Mouse (Mus musculus): ENCODE data around the gene Tcp1. TPM values are rescaled to one million over a fixed set of nuclear protein-coding genes. Genes with fewer than 3 reads are reported as not detected.
"Not testable (repeated sequence)": the region's sequence is repeated elsewhere in the genome, so short reads cannot be mapped to it uniquely, and the experiment has no call there.

Tcp1 gene
- polyA plus RNA-seq, 1 experiment from 2014 or later = 353 TPM

DNA sequence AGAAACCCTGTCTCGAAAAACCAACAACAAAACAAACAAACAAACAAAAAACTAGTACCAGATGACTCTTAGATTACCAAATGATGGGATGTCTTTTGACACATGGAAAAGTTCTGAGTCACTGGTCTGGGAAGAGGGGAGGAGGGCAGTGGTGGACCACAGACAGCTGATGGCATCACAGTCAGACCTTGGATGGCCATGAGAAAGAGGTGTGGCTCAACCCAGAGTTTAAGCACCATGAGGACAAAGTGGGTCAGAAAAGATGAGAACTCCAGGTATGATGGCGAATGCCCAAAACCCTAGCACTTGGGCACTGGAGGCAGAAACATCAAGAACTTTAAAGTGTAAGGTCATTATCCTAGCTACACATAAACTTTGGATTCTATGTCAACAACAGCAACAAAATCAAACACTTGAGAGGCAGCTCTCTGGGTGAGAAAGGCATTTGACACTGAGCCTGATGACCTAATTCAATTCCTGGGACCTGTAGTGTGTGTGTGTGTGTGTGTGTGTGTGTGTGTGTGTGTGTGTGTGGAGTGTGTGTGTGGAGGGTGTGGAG is 22.0 kb downstream of the Tcp1 start:
- H3K9ac ChIP-seq (ENCODE audit: low read length) = no peak overlapping the region
- no peak overlapping the region for H3K4me3 ChIP-seq (ENCODE audit: control insufficient read depth in 1 of 2, insufficient read depth in 1 of 2, low read depth in 1 of 2, low read length in 2 of 2)
- no peak overlapping the region for H3K4me2 ChIP-seq (ENCODE audit: low read length)
- no peaks in the 10 kb centered on the region for H3K36me3 ChIP-seq (ENCODE audit: control insufficient read depth, insufficient read depth, low read length)
- H3K27ac ChIP-seq (replicated peaks in 1 of 2; ENCODE audit: control insufficient read depth in 1 of 2, insufficient read depth in 1 of 2, low read depth in 2 of 2, low read length in 2 of 2) = no peak overlapping the region
- ATAC-seq (ENCODE audit: insufficient number of reproducible peaks, insufficient read depth, low FRiP score, low read depth) = no peak
- H3K9me3 ChIP-seq (ENCODE audit: control insufficient read depth, low read length) = no peaks in the 10 kb centered on the region
- H3K4me1 ChIP-seq (ENCODE audit: control insufficient read depth in 2 of 2, insufficient read depth in 2 of 2, low read length in 2 of 2) = no peaks in the 10 kb centered on the region; a peak in 2 of 4 replicates
- H3K27me3 ChIP-seq (ENCODE audit: control insufficient read depth, insufficient read depth, low read length) = no peaks in the 10 kb centered on the region
- 89% methylated on average over 2 of the region's 2 CpGs for WGBS

DNA sequence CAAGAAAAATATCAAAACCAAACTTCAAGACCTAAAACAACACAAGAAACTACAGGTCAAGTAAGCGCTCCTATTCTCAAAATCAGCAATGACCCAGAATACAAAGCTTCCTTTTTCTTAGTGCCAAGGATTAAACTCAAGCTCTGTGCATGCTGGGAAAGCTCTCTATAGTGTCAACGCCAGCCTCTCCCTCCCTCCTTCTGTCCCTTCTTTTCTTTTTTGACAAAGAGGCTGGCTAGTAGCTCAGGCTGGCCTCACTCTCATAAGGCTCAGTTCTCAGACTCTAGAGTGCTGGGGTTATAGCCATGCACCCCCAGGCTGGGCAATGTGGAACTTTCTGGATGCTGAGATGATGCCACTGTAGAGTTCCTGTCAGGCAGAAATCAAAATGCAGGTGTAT is 22.6 kb downstream of the Tcp1 start:
- Histone ChIP-seq H3K36me3 (ENCODE audit: control insufficient read depth, insufficient read depth, low read length) (peaks cover 6% of the 10 kb centered on the region; the same call in 1 of the 2 replicates), H3K9me3 (ENCODE audit: control insufficient read depth, low read length) (no peaks in the 10 kb centered on the region), H3K9ac (ENCODE audit: low read length) (no peak overlapping the region), H3K27me3 (ENCODE audit: control insufficient read depth, insufficient read depth, low read length) (no peaks in the 10 kb centered on the region), H3K4me2 (ENCODE audit: low read length) (no peak overlapping the region), H3K27ac (replicated peaks in 1 of 2; ENCODE audit: control insufficient read depth in 1 of 2, insufficient read depth in 1 of 2, low read depth in 2 of 2, low read length in 2 of 2) (no peak overlapping the region), H3K4me1 (ENCODE audit: control insufficient read depth in 2 of 2, insufficient read depth in 2 of 2, low read length in 2 of 2) (no peaks in the 10 kb centered on the region; a peak in 2 of 4 replicates), H3K4me3 (ENCODE audit: control insufficient read depth in 1 of 2, insufficient read depth in 1 of 2, low read depth in 1 of 2, low read length in 2 of 2) (no peak overlapping the region)
- no peak for ATAC-seq (ENCODE audit: insufficient number of reproducible peaks, insufficient read depth, low FRiP score, low read depth)
- WGBS = 60% methylated on average over 2 of the region's 2 CpGs

DNA sequence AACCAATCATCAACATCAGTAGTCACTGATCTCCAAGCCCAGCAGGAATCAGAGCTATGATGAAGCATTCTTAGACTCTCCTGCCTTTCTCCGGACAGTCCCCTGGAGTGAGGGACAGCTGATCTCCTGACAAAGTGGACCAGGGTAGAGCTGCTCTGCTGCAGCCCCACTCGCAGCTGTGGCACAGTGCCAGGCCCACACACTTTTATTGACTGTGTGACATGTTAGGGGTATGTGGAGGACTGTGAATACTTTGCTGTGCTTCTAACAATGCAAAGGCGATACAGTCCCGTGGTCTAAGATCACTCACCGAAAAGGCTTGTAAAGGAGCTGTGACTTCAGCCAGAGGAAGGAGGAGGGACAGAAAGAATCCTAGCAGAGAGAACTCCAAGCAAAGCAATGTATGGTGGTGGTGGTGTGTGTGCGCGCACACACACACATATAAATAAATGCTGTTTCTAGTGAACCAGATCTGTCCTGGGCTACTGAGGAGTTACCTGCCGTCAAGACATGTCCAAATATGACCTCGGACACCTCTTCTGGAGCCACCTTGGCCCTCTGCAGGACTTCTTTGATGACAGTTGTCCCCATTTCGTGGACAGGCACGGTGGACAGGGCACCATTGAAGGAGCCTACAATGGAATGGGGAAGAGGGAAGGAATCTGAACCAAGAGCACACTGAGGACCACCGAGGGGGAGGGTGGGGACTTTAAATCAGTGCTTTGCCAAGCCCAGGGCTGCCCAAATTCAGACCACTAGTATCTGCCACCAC is 24.1 kb downstream of the Tcp1 start:
- Histone ChIP-seq H3K4me2 (ENCODE audit: low read length) (peak overlapping the region; percentile 65), H3K4me3 (ENCODE audit: control insufficient read depth in 1 of 2, insufficient read depth in 1 of 2, low read depth in 1 of 2, low read length in 2 of 2) (peak overlapping the region in 1 of 2 experiments; percentile 30; a peak in 2 of 4 replicates), H3K36me3 (ENCODE audit: control insufficient read depth, insufficient read depth, low read length) (peaks cover 15% of the 10 kb centered on the region)
- H3K9me3 ChIP-seq (ENCODE audit: control insufficient read depth, low read length); ATAC-seq (ENCODE audit: insufficient number of reproducible peaks, insufficient read depth, low FRiP score, low read depth); H3K27ac ChIP-seq (replicated peaks in 1 of 2; ENCODE audit: control insufficient read depth in 1 of 2, insufficient read depth in 1 of 2, low read depth in 2 of 2, low read length in 2 of 2); H3K27me3 ChIP-seq (ENCODE audit: control insufficient read depth, insufficient read depth, low read length); H3K9ac ChIP-seq (ENCODE audit: low read length); H3K4me1 ChIP-seq (ENCODE audit: control insufficient read depth in 2 of 2, insufficient read depth in 2 of 2, low read length in 2 of 2): not testable (repeated sequence)
- WGBS = 38% methylated on average over 2 of the region's 12 CpGs

DNA sequence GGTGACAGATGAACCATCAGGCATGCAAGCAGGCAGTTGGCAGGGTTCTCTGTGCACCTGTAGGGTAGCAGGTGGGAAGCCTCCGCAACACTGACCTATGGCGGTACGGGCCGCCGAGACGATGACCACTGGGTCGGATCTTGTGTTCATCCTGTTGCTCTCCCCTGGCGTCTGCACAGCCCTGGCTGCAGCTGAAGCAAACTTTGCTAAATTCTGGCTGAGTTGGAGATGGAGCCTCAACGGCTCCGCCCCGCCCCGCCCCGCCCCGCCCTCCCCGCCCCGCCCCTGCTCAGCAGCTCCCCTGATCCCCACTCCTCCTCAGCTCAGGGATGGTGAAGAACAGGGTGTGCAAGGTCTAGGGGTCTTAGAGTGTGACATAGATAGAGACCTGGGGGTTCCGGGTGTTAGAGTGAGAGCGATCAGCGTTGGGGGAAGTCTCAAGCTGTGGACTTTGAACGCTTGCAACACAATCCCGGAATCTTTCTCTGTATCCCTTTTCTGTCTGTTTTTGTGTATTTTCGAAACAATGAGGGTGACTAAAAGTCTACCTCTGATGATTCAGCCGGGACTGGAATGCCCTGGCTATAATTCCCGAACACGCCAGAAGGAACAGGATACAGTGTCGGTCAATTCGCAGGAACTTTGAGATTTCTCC is 24.8 kb downstream of the Tcp1 start, which contains the start of gene Acat3:
Gene Acat3 (minus strand): TSS at position 450 of the 655 bp plus-strand sequence.
- H3K27me3 ChIP-seq (ENCODE audit: control insufficient read depth, insufficient read depth, low read length) = no peaks in the 10 kb centered on the region
- H3K4me1 ChIP-seq (ENCODE audit: control insufficient read depth in 2 of 2, insufficient read depth in 2 of 2, low read length in 2 of 2) = no peaks in the 10 kb centered on the region; a peak in 2 of 4 replicates
- H3K9ac ChIP-seq (ENCODE audit: low read length) = no peak within 1 kb of the TSS
- H3K27ac ChIP-seq (replicated peaks in 1 of 2; ENCODE audit: control insufficient read depth in 1 of 2, insufficient read depth in 1 of 2, low read depth in 2 of 2, low read length in 2 of 2) = no peak within 1 kb of the TSS
- peaks cover 23% of the 10 kb centered on the region for H3K36me3 ChIP-seq (ENCODE audit: control insufficient read depth, insufficient read depth, low read length)
- no peaks in the 10 kb centered on the region for H3K9me3 ChIP-seq (ENCODE audit: control insufficient read depth, low read length)
- WGBS = 16% methylated on average over 27 of the region's 27 CpGs
- H3K4me3 ChIP-seq (ENCODE audit: control insufficient read depth in 1 of 2, insufficient read depth in 1 of 2, low read depth in 1 of 2, low read length in 2 of 2) = peak within 1 kb of the TSS; percentile 30 to 31
- no peak for ATAC-seq (ENCODE audit: insufficient number of reproducible peaks, insufficient read depth, low FRiP score, low read depth)
- peak within 1 kb of the TSS; percentile 65 for H3K4me2 ChIP-seq (ENCODE audit: low read length)

DNA sequence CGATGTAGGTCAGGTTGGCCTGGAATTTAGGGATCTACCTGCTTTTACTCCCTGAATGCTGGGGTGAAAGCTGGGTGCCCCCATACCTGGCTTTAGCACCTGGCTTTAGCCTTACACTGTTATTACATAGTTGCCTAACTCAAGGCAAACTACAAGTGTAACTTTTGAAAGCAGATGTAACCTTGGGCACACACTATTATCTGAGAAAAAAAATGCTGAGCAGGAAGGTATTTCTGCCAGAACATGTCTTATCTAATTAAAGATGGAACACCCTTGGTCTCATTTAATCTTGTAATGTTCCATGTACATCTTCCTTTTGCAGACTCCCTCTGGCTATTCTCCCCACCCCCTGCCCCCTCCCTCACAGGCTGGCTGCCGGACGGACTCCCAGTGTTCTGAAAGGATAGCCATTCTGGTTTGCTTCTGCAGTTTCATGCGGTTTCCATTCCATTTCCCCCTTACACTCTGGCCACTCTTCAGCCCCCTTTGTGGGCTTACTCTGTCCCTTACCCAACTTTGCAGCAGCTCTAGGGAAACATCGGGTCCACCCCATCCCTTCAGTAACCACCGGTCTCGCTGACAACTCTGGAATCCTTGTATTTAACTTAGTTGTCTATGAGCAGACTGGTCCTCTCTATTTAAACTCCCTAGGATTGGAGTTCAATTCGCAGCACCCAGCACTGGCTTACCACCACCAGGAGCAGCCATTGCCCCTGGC is 26.2 kb downstream of the Tcp1 start:
- WGBS = 77% methylated on average over 8 of the region's 8 CpGs
- no peaks in the 10 kb centered on the region; a peak in 2 of 4 replicates for H3K4me1 ChIP-seq (ENCODE audit: control insufficient read depth in 2 of 2, insufficient read depth in 2 of 2, low read length in 2 of 2)
- no peak for ATAC-seq (ENCODE audit: insufficient number of reproducible peaks, insufficient read depth, low FRiP score, low read depth)
- no peak overlapping the region for H3K4me2 ChIP-seq (ENCODE audit: low read length)
- H3K4me3 ChIP-seq (ENCODE audit: control insufficient read depth in 1 of 2, insufficient read depth in 1 of 2, low read depth in 1 of 2, low read length in 2 of 2) = no peak overlapping the region
- H3K27me3 ChIP-seq (ENCODE audit: control insufficient read depth, insufficient read depth, low read length) = no peaks in the 10 kb centered on the region
- no peak overlapping the region for H3K9ac ChIP-seq (ENCODE audit: low read length)
- H3K36me3 ChIP-seq (ENCODE audit: control insufficient read depth, insufficient read depth, low read length) = peaks cover 33% of the 10 kb centered on the region
- no peak overlapping the region for H3K27ac ChIP-seq (replicated peaks in 1 of 2; ENCODE audit: control insufficient read depth in 1 of 2, insufficient read depth in 1 of 2, low read depth in 2 of 2, low read length in 2 of 2)
- H3K9me3 ChIP-seq (ENCODE audit: control insufficient read depth, low read length) = no peaks in the 10 kb centered on the region

DNA sequence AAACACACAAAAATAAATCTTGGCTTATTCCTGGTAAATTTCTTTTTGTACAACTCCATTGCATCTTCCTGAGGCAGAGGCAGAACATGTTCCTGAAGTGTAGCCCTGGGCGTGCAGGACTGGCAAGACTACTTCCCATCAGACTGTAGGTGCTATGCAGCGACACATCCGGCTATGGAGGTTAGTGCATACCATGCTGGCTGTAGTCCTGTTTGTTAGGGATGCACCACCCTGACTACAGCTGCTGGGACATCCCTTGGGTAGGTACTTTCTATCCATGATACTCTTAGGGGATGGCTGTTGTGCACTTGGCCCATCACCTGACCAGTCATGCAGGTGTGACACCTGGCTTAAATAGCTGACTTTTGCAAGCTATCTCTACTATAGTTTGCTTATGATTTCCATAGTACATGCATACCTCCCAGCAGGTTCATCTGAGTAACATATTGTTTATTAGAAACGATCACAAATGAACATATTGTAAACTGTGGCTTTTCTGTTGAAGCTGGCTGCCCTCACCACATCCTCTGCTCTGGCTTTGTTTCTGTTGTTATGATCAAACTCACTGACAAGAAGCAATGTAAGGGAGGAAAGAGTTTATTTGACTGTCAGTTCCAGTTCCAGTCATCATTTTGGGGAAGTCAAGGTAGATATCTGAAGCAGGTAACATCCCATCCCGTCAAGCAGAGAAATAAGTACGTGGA is 27.1 kb downstream of the Tcp1 start:
- no peak overlapping the region for H3K27ac ChIP-seq (replicated peaks in 1 of 2; ENCODE audit: control insufficient read depth in 1 of 2, insufficient read depth in 1 of 2, low read depth in 2 of 2, low read length in 2 of 2)
- no peaks in the 10 kb centered on the region for H3K9me3 ChIP-seq (ENCODE audit: control insufficient read depth, low read length)
- WGBS = 91% methylated on average over 6 of the region's 6 CpGs
- peaks cover 35% of the 10 kb centered on the region for H3K36me3 ChIP-seq (ENCODE audit: control insufficient read depth, insufficient read depth, low read length)
- H3K27me3 ChIP-seq (ENCODE audit: control insufficient read depth, insufficient read depth, low read length) = no peaks in the 10 kb centered on the region
- H3K9ac ChIP-seq (ENCODE audit: low read length) = no peak overlapping the region
- H3K4me3 ChIP-seq (ENCODE audit: control insufficient read depth in 1 of 2, insufficient read depth in 1 of 2, low read depth in 1 of 2, low read length in 2 of 2) = no peak overlapping the region
- no peak overlapping the region for H3K4me2 ChIP-seq (ENCODE audit: low read length)
- no peak for ATAC-seq (ENCODE audit: insufficient number of reproducible peaks, insufficient read depth, low FRiP score, low read depth)
- H3K4me1 ChIP-seq (ENCODE audit: control insufficient read depth in 2 of 2, insufficient read depth in 2 of 2, low read length in 2 of 2) = no peaks in the 10 kb centered on the region; a peak in 2 of 4 replicates

DNA sequence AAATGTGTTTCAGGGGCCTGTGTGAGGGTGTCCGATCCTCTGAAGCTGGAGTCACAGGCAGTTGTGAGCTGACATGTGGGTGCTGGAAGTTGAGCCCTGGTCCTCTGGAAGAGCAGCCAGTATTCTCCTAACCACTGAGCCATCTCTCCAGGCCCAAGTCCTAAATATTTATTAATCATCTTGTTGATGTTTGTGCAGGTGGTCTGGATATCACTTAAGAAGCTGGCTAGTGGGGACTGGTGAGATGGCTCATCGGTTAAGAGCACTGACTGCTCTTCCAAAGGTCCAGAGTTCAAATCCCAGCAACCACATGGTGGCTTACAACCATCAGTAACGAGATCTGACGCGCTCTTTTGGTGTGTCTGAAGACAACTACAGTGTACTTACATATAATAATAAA is 34.2 kb downstream of the Tcp1 start:
- Histone ChIP-seq H3K36me3 (ENCODE audit: control insufficient read depth, insufficient read depth, low read length) (peaks cover 57% of the 10 kb centered on the region), H3K27ac (replicated peaks in 1 of 2; ENCODE audit: control insufficient read depth in 1 of 2, insufficient read depth in 1 of 2, low read depth in 2 of 2, low read length in 2 of 2) (no peak overlapping the region), H3K9ac (ENCODE audit: low read length) (no peak overlapping the region), H3K4me1 (ENCODE audit: control insufficient read depth in 2 of 2, insufficient read depth in 2 of 2, low read length in 2 of 2) (no peaks in the 10 kb centered on the region), H3K4me2 (ENCODE audit: low read length) (no peak overlapping the region), H3K9me3 (ENCODE audit: control insufficient read depth, low read length) (no peaks in the 10 kb centered on the region), H3K27me3 (ENCODE audit: control insufficient read depth, insufficient read depth, low read length) (no peaks in the 10 kb centered on the region), H3K4me3 (ENCODE audit: control insufficient read depth in 1 of 2, insufficient read depth in 1 of 2, low read depth in 1 of 2, low read length in 2 of 2) (no peak overlapping the region)
- 92% methylated on average over 5 of the region's 5 CpGs for WGBS
- no peak for ATAC-seq (ENCODE audit: insufficient number of reproducible peaks, insufficient read depth, low FRiP score, low read depth)
